Mouse (Mus musculus): ENCODE data around the gene Tanc2.

- TF ChIP-seq EP300 (IDR thresholded peaks at IDR 0.05; ENCODE audit: low read depth) (no peak), CTCF (IDR thresholded peaks at IDR 0.05; ENCODE audit: low read depth) (no peak)
These were observed 188.0 kb downstream of the Tanc2 start for GRCm38 (mm10) chr11:105777802-105778201.

Data from heart, postnatal 0 days (tissue).